Mouse (Mus musculus) heart, embryonic 14.5 days (tissue): ENCODE measurements around the gene Cnksr1. TPM values are rescaled to one million over a fixed set of nuclear protein-coding genes. Genes with fewer than 3 reads are reported as not detected.

Experiments
- ATAC-seq: fragments of 200-750 bp; cut with Nextera tagmentation; 2 replicates; pipeline ENCODE4 v1.8.0; 2017; ENCODE audit warnings: low read depth, moderate TSS enrichment; ENCODE audit not compliant: insufficient number of reproducible peaks, insufficient read depth, low FRiP score
- H3K27ac ChIP-seq, 2 experiments: fragments of 200-500 bp in 1 of 2; fragments of 300-500 bp in 1 of 2; sonication (generic) in 1 of 2; replicated peaks in 1 of 2; 2 replicates each; pipeline ENCODE4 v1.5.1; 2012 to 2014; ENCODE audit warnings: low read depth in 2 of 2, low read length in 2 of 2, control low read depth in 1 of 2, mild to moderate bottlenecking in 1 of 2, mixed read lengths in 1 of 2; ENCODE audit not compliant: control insufficient read depth in 1 of 2, insufficient read depth in 1 of 2
- H3K27me3 ChIP-seq: fragments of 300-500 bp; sonication (generic); 2 replicates; pipeline ENCODE4 v1.6.1; 2014; ENCODE audit warnings: mild to moderate bottlenecking, low read length, control low read depth; ENCODE audit not compliant: control insufficient read depth, insufficient read depth
- H3K36me3 ChIP-seq: fragments of 300-500 bp; sonication (generic); 2 replicates; pipeline ENCODE4 v1.6.1; 2014; ENCODE audit warnings: mild to moderate bottlenecking, control low read depth, low read length, mixed read lengths; ENCODE audit not compliant: control insufficient read depth, insufficient read depth
- H3K4me1 ChIP-seq, 2 experiments: fragments of 200-500 bp in 1 of 2; fragments of 300-500 bp in 1 of 2; sonication (generic) in 1 of 2; 2 replicates each; pipeline ENCODE4 v1.6.1; 2012 to 2014; ENCODE audit warnings: low read length in 2 of 2, control low read depth in 1 of 2, mixed read lengths in 1 of 2; ENCODE audit not compliant: control insufficient read depth in 2 of 2, insufficient read depth in 2 of 2
- H3K4me2 ChIP-seq: fragments of 300-500 bp; sonication (generic); 2 replicates; pipeline ENCODE4 v1.6.1; 2014; ENCODE audit warnings: mild to moderate bottlenecking, low read length
- H3K4me3 ChIP-seq, 2 experiments: fragments of 200-500 bp in 1 of 2; fragments of 300-500 bp in 1 of 2; sonication (generic) in 1 of 2; 2 replicates each; pipeline ENCODE4 v1.5.1; 2012 to 2014; ENCODE audit warnings: low read length in 2 of 2, mild to moderate bottlenecking in 2 of 2, control low read depth in 1 of 2, low read depth in 1 of 2, moderate library complexity in 1 of 2; ENCODE audit not compliant: control insufficient read depth in 1 of 2, insufficient read depth in 1 of 2
- H3K9ac ChIP-seq: fragments of 300-500 bp; sonication (generic); 2 replicates; pipeline ENCODE4 v1.6.1; 2014; ENCODE audit warnings: mild to moderate bottlenecking, low read length
- H3K9me3 ChIP-seq: fragments of 300-500 bp; sonication (generic); 2 replicates; pipeline ENCODE4 v1.6.1; 2016; ENCODE audit warnings: low read length, control low read depth; ENCODE audit not compliant: control insufficient read depth
- WGBS: fragments of 180-500 bp; shearing (Covaris S2); extraction: QIAGEN DNeasy Blood & Tissue Kit; methylation state at CpG from one replicate; pipeline ENCODE4 v1.1.7; 2014; 5-methylcytosine and 5-hydroxymethylcytosine counted together
- polyA plus RNA-seq: library from polyadenylated mRNA; unstranded; fragments of >200 nt; fragmentation: Nextera tagmentation; extraction: Ambion mirVana; gene quantifications from 2 replicates; pipeline ENCODE4 v1.2.1, GENCODE M21; 2014

Gene Cnksr1
- polyA plus RNA-seq, 1 experiment from 2014 or later, result 0.57 TPM

DNA sequence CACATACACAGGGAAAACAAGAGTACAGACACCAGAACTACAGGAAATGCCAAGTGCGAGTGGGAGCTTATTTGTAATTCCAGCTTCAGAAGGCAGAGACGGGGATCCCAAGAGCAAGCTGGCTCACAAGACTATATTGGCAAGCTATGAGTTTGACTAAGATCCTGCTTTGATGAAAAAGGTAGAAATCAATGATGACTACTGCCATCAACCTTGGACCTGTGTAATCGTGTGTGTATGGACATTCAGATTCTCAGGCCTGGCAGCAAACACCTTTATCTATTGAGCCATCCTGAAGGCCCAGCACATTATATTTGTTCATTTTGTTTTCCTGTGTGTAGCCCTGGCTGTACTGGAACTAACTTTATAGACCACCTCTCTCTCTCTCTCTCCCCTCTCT is 54.5 kb downstream of the Cnksr1 start:
- H3K9me3 ChIP-seq, result no peaks in the 10 kb centered on the region
- ATAC-seq, result no peak
- H3K4me1 ChIP-seq, result peaks cover 8 to 23% of the 10 kb centered on the region in 2 experiments
- WGBS, result 79% methylated on average over 3 of the region's 3 CpGs
- no peak overlapping the region for H3K9ac ChIP-seq
- H3K4me3 ChIP-seq, result no peak overlapping the region
- no peaks in the 10 kb centered on the region; the same call in 1 of the 2 replicates for H3K36me3 ChIP-seq
- no peak overlapping the region for H3K4me2 ChIP-seq
- no peak overlapping the region for H3K27ac ChIP-seq
- no peaks in the 10 kb centered on the region for H3K27me3 ChIP-seq

DNA sequence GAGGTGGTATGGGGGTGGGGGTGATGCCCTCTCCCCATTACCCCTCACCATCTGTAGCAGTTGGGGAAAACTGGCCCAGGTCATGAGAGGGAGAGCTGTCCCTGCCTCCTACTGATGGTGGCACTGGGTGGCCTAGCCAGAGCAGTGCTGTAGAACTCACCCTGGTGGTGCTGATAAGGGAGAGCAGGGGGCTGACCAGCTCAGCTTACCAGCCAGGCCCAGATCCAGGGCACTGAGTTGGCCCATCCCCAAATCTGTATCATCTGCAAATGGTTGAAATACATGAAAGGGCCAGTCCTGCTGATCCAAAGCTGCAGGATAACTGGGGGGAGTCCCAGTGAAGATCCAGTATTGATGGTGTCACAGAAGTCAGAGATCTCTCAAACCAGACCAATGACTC is 56.4 kb downstream of the Cnksr1 start:
- no peak for ATAC-seq
- no peaks in the 10 kb centered on the region for H3K9me3 ChIP-seq
- H3K4me3 ChIP-seq, result no peak overlapping the region
- H3K4me1 ChIP-seq, result peaks cover 8 to 23% of the 10 kb centered on the region in 2 experiments
- H3K9ac ChIP-seq, result no peak overlapping the region
- H3K36me3 ChIP-seq, result no peaks in the 10 kb centered on the region; the same call in 1 of the 2 replicates
- H3K4me2 ChIP-seq, result no peak overlapping the region
- H3K27ac ChIP-seq, result no peak overlapping the region
- H3K27me3 ChIP-seq, result no peaks in the 10 kb centered on the region

DNA sequence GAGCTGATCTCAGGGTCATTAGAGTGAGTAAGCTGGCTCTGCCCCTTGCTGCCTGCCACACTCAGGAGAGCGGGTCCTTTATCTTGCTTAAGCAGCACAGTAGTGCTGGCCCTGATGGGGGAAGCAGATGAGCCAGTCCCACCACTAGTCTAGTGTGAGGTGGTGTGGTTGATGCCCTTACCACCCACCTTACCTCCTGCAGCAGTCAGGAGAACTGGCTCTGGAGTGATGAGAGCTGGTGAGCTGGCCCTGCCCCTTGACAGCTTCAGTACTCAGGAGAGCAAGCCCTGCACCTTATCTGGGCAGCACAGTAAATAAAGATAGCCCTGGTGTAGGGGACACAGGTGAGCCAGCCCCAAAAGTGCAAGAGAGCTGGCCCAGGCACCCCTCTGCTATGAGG is 57.1 kb downstream of the Cnksr1 start:
- H3K27me3 ChIP-seq, result no peaks in the 10 kb centered on the region
- H3K4me2 ChIP-seq, result no peak overlapping the region
- H3K4me3 ChIP-seq, result no peak overlapping the region
- H3K36me3 ChIP-seq, result peaks cover 4% of the 10 kb centered on the region
- H3K27ac ChIP-seq, result no peak overlapping the region
- H3K9ac ChIP-seq, result no peak overlapping the region
- H3K9me3 ChIP-seq, result no peaks in the 10 kb centered on the region
- 69% methylated on average over 1 of the region's 1 CpGs for WGBS
- peak; percentile 45; the same call in 1 of the 2 replicates for ATAC-seq
- peaks cover 8 to 22% of the 10 kb centered on the region in 2 experiments for H3K4me1 ChIP-seq

Other genes starting within 250 kb of the Cnksr1 start
- gene Dhdds, start 237.5 kb downstream of the Cnksr1 start, polyA plus RNA-seq, result 37.4 and 38.3 TPM in 2 replicates
- gene Lin28a, start 219.6 kb downstream of the Cnksr1 start, polyA plus RNA-seq, result 0.15 and 0.16 TPM in 2 replicates
- gene Zfp683, start 184.6 kb downstream of the Cnksr1 start, polyA plus RNA-seq, result not detected in 2 replicates
- 0.12 TPM in 1 of 2 replicates, not detected in the other for gene Crybg2, start 177.6 kb downstream of the Cnksr1 start, polyA plus RNA-seq
- 10.7 and 16.4 TPM in 2 replicates for gene Cd52, start 143.3 kb downstream of the Cnksr1 start, polyA plus RNA-seq
- 1.1 and 2.9 TPM in 2 replicates for gene Ubxn11, start 135.8 kb downstream of the Cnksr1 start, polyA plus RNA-seq
- 196 and 209 TPM in 2 replicates for gene Sh3bgrl3, start 109.6 kb downstream of the Cnksr1 start, polyA plus RNA-seq
- 35.4 and 37.0 TPM in 2 replicates for gene Cep85, start 51.3 kb downstream of the Cnksr1 start, polyA plus RNA-seq
- not detected in 2 replicates for gene Gm7534, start 35.4 kb downstream of the Cnksr1 start, polyA plus RNA-seq
- gene Catsper4, start 11.0 kb downstream of the Cnksr1 start, polyA plus RNA-seq, result not detected in 2 replicates
- 0.20 TPM in 1 of 2 replicates, not detected in the other for gene E130218I03Rik, start 5.3 kb upstream of the Cnksr1 start, polyA plus RNA-seq
- gene Zfp593, start 7.2 kb upstream of the Cnksr1 start, polyA plus RNA-seq, result 8.6 and 9.1 TPM in 2 replicates
- gene Gm30191, start 8.5 kb upstream of the Cnksr1 start, polyA plus RNA-seq, result not detected in 2 replicates
- gene Grrp1, start 15.7 kb upstream of the Cnksr1 start, polyA plus RNA-seq, result 4.4 and 6.2 TPM in 2 replicates
- gene Pdik1l, start 49.5 kb upstream of the Cnksr1 start, polyA plus RNA-seq, result 13.5 and 15.3 TPM in 2 replicates
- 39.4 and 43.2 TPM in 2 replicates for gene Trim63, start 76.7 kb upstream of the Cnksr1 start, polyA plus RNA-seq
- 0.08 and 0.11 TPM in 2 replicates for gene Slc30a2, start 104.8 kb upstream of the Cnksr1 start, polyA plus RNA-seq
- 2.8 and 2.9 TPM in 2 replicates for gene Extl1, start 145.5 kb upstream of the Cnksr1 start, polyA plus RNA-seq
- gene Pafah2, start 157.9 kb upstream of the Cnksr1 start, polyA plus RNA-seq, result 11.1 and 12.8 TPM in 2 replicates
- 933 and 977 TPM in 2 replicates for gene Stmn1, start 229.9 kb upstream of the Cnksr1 start, polyA plus RNA-seq